Mouse (Mus musculus) heart, postnatal 25 days (tissue): ENCODE measurements around the gene Htr2b. TPM values are rescaled to one million over a fixed set of nuclear protein-coding genes. Genes with fewer than 3 reads are reported as not detected.
A peak's percentile ranks its signal among the peaks of the same experiment; 100 is the strongest.

Experiments used
- DNase-seq: peaks from one replicate; pipeline ENCODE4 v3.0.0; 2022; ENCODE audit warnings: low spot score
- intact Hi-C: fragments of 180-260 bp; cut with DNase I; formaldehyde crosslinking; loops from one replicate; pipeline ENCODE4 v1.15.1; 2025
- total RNA-seq, 2 experiments: library from RNA; stranded (reverse); gene quantifications; 2 replicates each; pipeline ENCODE4 v1.2.3; 2021

The Htr2b gene
- total RNA-seq, 2 experiments from 2014 or later: 0.10 to 0.20 TPM

DNA sequence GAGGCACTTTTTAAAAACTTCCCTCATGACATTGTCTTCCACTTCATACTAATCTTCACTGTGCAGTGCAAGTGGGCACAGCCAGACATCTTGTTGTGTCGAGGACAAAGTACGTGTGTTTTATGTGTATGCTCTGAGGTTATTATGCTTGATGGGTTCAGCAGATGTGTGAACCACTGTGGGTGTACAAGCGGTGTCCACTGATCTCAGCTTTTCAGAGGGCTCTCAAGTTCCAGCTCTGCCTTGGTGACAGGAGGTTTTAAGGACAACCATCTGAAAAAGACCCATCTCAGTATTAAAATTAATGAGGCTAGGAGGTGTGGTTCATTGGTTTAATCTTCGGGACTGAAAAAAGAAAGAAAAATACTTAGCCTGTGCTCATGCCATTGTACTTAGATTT is 7.8 kb upstream of the Htr2b start:
- DNase-seq: no peak
- intact Hi-C loops: no loop called here

- no peak for DNase-seq
- intact Hi-C loops: no loop called here
Observed at GRCm38 (mm10) chr1:86114141-86114540, 2.4 kb upstream of the Htr2b start.

DNA sequence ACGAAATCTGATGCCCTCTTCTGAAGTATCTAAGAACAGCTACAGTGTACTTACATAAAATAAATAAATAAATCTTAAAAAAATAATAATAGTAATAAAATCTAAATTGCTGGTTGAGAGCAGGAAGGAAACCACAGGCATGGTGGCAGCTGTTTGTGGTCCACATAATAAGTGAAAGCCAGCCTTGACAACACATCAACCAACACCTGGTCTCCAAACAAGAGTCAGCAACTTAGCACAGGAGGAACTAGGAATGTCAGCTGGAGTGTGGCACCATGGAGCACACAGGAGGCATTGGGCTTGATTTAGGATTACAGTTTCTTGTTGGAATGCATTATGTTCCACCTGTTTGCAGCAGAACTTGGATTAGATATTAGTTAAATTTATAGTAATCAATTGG is 6.7 kb downstream of the Htr2b start:
- no peak for DNase-seq
- intact Hi-C loops: no loop called here

DNA sequence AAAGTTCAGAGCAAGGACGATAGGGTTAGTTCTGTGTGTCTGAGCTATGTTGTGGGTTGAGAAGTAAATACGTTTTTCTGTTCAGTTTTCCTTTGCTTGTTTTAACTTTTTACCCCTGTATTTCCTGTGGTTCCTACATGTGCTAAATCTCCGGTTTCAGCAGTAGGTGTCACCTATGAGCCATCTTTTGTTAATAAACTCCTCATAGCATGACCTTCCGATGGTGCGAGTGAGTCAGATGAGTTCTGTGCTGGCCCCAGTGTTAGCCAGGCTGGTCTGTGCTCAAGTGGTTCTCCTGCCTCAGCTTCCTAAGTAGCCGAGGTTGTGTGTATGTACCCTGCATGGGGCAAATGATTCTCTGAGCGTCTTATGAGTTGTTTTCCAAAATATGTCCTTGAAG is 17.4 kb downstream of the Htr2b start:
- intact Hi-C loops: no loop called here
- DNase-seq: no peak

DNA sequence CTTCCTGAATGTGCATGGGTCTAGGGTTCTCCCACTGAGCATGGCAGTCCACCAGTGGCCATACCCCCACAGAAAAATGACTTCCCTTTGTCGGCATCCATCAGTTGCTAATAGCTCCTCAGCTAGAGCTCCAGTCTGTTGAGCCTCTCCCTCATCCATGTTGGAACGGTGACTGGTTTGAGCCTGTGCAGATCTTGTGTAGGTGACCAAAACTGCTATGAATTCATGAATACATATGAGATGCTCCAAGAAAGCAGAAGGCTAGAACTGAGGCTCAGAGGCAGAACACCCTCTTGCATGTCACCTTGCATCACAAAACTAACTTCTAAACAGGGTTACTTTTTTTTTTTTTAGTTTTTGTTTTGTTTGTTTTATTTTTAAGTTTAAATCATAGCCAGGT is 35.2 kb downstream of the Htr2b start:
- intact Hi-C loops: no loop called here
- DNase-seq: no peak

- DNase-seq: peak; percentile 66
- intact Hi-C loops: loop anchor here (10.0 kb wide), 2 partner anchors 90 to 280 kb away; partner anchors contain the start of gene Armc9
Observed at GRCm38 (mm10) chr1:86064271-86064991, 47.3 kb downstream of the Htr2b start, which contains the start of gene Psmd1. Psmd1 (plus strand) TSS chr1:86064387.

DNA sequence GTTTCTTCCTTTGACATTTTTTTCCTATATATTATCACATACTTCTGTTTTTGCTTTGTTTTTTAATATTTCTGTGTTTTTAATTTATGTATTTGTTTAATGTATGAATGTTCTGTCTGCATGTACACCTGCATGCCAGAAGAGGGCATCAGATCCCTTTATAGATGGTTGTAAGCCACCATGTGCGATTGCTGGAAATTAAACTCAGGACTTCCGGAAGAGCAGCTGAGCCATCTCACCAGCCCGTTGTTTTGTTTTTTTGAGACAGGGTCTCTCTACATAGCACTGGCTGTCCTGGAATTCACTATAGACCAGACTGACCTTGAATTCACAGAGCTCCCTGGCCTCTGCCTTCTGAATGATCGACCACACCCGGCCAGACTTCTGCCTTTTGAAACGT is 49.2 kb downstream of the Htr2b start:
- DNase-seq: no peak
- intact Hi-C loops: loop anchor here (10.0 kb wide), 2 partner anchors 92 to 282 kb away; partner anchors contain the start of gene Armc9

GRCm38 (mm10) chr1:86058856-86059769 is 52.7 kb downstream of the Htr2b start:
- DNase-seq: peak; percentile 77
- intact Hi-C loops: no loop called here

DNA sequence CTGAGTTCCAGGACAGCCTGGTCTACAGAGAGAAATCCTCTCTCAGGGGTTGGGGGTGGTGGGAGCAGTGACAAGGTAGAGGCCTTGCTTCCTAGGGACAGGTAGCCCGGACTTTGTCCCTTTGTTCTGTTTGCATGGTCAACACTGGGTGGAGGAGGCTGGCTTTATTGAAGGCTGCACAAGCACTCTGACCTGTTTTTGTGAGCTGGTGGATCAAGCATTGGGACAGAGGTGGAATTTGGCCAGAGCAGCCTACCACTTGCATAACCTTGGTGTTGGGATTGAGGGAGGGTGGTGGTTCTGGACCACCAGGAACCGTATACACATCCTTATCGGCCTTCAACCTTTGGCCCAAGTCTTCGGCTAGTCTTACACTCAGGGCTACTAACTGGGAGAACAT is 55.5 kb downstream of the Htr2b start:
- DNase-seq: no peak
- intact Hi-C loops: no loop called here

DNA sequence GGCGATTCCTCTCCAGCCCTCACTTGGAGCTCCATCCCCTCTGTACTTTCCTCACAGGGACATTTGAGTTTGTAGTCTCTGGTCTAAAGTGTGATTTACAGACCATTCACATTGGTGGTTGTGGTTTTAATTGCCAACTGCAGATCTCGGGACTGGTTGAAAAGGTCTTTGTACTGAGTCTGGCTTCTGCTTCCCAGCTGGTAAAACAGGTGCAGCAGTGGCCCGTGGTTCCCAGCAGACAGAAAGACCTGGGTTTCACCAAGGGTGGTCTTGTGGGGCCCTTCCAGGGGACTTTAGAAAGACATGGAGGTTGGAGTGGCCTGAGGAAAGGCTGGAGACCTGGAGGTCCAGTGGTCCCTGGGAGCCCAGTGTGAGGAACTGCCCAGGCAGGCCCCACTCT is 56.8 kb downstream of the Htr2b start:
- intact Hi-C loops: no loop called here
- DNase-seq: no peak

GRCm38 (mm10) chr1:86053198-86053921 is 58.4 kb downstream of the Htr2b start:
- intact Hi-C loops: no loop called here
- no peak for DNase-seq

Other genes with a start within 250 kb of the Htr2b start
- gene Itm2c, start 217.7 kb downstream of the Htr2b start, total RNA-seq: 10 to 100 TPM; 62.4 to 66.2 TPM
- gene 4933407L21Rik, start 183.5 kb downstream of the Htr2b start, total RNA-seq: not detected
- gene Gpr55, start 151.0 kb downstream of the Htr2b start, total RNA-seq: not detected
- not detected for gene Spata3, start 95.2 kb downstream of the Htr2b start, total RNA-seq
- not detected for gene 2810459M11Rik, start 66.1 kb downstream of the Htr2b start, total RNA-seq
- 100 to 1,000 TPM in 1 of 2 experiments, 10 to 100 TPM in 1; 94.4 to 100 TPM for gene Psmd1, start 47.6 kb downstream of the Htr2b start, total RNA-seq
- under 1 TPM; 0.65 to 0.95 TPM for gene Gm21972, start 21.7 kb upstream of the Htr2b start, total RNA-seq
- 1 to 10 TPM; 3.2 to 3.4 TPM for gene Armc9, start 42.8 kb upstream of the Htr2b start, total RNA-seq
- gene B3gnt7, start 190.9 kb upstream of the Htr2b start, total RNA-seq: under 1 TPM; 0.21 to 0.28 TPM
- gene Ncl, start 247.4 kb upstream of the Htr2b start, total RNA-seq: 100 to 1,000 TPM; 102 to 113 TPM